Mouse (Mus musculus): ENCODE results near the gene Acoxl. TPM values are rescaled to one million over a fixed set of nuclear protein-coding genes. Genes with fewer than 3 reads are reported as not detected.

Gene Acoxl
- total RNA-seq, 2 experiments from 2014 or later: not detected

DNA sequence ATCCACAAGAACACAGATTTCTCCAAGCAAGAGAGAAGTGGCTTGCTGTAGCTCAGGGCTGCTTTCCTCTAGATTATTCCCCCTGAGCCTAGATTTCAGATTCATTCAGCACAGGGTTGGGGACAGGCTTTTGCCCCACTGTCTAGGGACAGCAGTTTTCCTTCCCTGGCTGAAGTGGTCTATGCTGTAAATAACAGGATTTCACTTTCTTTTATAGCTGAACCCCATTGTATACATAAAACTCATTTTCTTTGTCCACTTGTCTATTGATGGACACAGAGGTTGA lies 182.2 kb downstream of the Acoxl start:
- DNase-seq (ENCODE audit: extremely low spot score in 1 of 2, low spot score in 1 of 2): no peak

GRCm38 (mm10) chr2:128023855-128024254 lies 185.2 kb downstream of the Acoxl start:
- DNase-seq (ENCODE audit: extremely low spot score in 1 of 2, low spot score in 1 of 2): no peak

- DNase-seq (ENCODE audit: extremely low spot score in 1 of 2, low spot score in 1 of 2): no peak
Measured at GRCm38 (mm10) chr2:128027696-128028095, 189.0 kb downstream of the Acoxl start.

DNA sequence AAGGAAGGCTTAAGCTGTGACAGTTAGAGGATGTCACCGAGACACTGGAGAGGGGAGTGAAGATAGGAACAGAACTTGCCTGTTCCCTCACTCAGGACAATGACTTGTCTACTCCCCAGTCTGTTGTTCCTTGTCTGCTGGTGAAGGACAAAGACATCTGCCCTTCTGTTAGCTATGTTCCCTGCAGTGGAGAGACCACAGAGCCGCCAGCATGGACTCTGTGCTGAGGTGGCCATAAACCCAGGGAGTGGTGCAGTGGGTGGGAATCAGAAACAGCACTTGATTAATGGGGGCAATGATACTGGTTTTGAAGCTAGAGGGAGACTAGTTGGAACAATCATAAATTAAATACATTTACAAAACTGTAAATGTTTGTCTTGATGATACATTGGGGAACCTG lies 191.3 kb downstream of the Acoxl start:
- DNase-seq (ENCODE audit: extremely low spot score in 1 of 2, low spot score in 1 of 2): no peak

GRCm38 (mm10) chr2:128032111-128032510 lies 193.4 kb downstream of the Acoxl start:
- DNase-seq (ENCODE audit: extremely low spot score in 1 of 2, low spot score in 1 of 2): no peak

GRCm38 (mm10) chr2:128033503-128033902 lies 194.8 kb downstream of the Acoxl start:
- DNase-seq (ENCODE audit: extremely low spot score in 1 of 2, low spot score in 1 of 2): no peak

- DNase-seq (ENCODE audit: extremely low spot score in 1 of 2, low spot score in 1 of 2): no peak
Measured at GRCm38 (mm10) chr2:128034066-128034665, 195.5 kb downstream of the Acoxl start.

DNA sequence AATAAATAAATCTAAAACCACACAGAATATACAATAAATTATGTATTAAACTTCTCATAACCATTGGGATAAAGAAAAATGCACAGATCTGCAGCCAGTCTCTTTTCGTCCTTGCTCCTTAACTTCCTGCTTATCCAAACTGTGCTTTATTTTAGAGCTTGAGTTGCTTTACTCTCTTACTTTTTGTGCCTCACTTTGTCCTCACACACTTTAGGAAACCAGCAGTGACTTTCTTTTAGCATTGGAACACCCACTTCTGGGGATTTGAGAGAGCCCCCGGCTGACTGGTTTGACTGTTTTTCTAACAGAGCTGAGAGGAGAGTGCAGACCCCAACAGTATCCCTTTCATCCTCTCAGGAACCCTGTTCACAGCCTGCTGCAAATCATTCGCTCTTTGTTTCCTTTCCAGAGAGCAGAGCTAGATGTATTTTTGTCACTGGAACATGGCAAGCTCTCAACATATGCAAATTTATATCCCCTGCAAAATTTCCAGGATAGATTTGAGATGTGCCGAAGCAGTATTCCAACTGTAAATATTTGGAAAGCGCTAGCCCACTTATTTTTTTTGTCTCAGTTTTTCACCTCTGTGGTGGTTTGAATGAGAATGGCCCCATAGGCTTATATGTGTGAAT lies 199.7 kb downstream of the Acoxl start:
- DNase-seq (ENCODE audit: extremely low spot score in 1 of 2, low spot score in 1 of 2): no peak

DNA sequence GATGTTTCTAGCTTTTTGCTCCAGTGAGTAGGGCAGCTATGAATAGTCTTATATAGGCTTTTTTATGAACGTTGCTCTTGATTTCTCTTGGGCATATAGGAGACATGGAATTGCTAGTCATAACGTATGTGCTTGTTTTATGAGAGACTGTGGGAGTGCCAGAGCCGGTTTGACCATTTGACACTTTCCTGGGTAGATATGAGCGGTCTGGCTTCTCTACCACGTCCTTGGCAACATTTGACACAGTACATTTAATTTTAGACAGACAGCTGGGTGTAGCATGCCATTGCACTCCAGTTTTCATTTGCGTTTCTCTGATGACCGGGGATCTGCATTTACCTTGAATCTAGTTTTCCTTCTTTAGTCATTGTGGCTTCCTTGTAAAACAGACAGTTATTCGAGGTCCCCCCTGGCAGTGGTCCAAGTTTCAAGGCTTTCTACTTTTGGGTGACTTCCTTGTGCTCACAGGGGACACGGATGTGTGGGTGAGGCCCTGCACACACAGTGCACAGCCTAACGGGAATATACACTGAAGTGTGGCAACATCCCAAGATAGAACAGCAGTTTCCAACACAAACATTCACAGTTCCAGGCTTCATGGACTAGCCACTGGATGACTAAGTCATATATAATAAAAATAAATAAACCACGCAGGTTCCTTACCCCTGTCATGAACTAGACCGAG lies 202.5 kb downstream of the Acoxl start:
- DNase-seq (ENCODE audit: extremely low spot score in 1 of 2, low spot score in 1 of 2): peak in 1 of 2 experiments; percentile 8

DNA sequence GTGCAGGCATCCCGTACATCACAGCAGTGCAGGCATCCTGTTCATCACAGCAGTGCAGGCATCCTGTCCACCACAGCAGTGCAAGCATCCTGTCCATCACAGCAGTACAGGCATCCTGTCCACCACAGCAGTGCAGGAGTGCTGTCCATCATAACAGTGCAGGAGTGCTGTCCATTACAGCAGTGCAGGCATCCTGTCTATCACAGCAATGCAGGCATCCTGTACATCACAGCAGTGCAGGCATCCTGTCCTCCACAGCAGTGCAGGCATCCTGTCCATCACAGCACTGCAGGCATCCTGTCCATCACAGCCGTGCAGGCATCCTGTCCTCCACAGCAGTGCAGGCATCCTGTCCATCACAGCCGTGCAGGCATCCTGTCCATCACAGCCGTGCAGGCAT lies 207.8 kb downstream of the Acoxl start:
- no peak for DNase-seq (ENCODE audit: extremely low spot score in 1 of 2, low spot score in 1 of 2)

- DNase-seq (ENCODE audit: extremely low spot score in 1 of 2, low spot score in 1 of 2): no peak
Measured at GRCm38 (mm10) chr2:128054905-128055304, 216.2 kb downstream of the Acoxl start.

- no peak for DNase-seq (ENCODE audit: extremely low spot score in 1 of 2, low spot score in 1 of 2)
Measured at GRCm38 (mm10) chr2:128057872-128058271, 219.2 kb downstream of the Acoxl start.

- no peak for DNase-seq (ENCODE audit: extremely low spot score in 1 of 2, low spot score in 1 of 2)
Measured at GRCm38 (mm10) chr2:128058627-128059026, 220.0 kb downstream of the Acoxl start.

DNA sequence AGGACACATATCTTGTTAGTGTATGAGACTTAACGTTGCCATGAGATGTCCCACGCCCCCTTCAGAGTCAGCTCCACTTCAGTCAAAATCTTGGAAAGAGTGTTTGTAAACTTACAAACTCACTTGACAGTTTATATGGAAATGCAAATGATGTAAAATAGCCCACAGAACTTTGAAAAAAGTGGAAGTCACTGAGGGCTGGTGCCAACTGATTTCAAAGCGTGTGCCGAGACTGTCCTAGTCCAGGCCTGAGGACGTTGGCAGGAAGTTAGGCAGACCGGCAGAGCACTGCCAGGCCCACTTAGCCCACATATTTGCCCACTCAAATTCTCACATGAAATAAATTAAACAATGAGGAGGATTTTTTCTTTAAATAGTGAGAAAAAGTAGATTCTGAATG lies 221.5 kb downstream of the Acoxl start:
- no peak for DNase-seq (ENCODE audit: extremely low spot score in 1 of 2, low spot score in 1 of 2)

GRCm38 (mm10) chr2:128060680-128061287 lies 222.1 kb downstream of the Acoxl start:
- no peak for DNase-seq (ENCODE audit: extremely low spot score in 1 of 2, low spot score in 1 of 2)

DNA sequence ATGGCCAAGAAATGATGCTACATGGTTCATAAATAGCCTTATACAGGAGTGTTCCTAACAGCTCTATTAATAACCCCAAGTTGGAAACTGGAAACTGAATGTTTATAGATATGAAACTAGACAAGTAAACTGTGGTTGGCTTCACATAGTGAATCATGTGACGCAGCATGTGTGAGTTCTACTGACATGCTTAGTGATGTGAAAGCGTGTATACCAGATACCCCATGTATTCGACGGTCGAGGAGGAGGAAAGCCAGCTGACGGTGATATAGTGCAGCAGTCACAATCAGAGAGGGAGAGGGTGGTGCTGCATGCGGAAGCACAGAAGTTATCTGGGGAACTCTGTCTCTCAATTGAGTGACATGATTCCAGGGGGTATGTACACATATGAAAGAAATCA lies 222.8 kb downstream of the Acoxl start:
- no peak for DNase-seq (ENCODE audit: extremely low spot score in 1 of 2, low spot score in 1 of 2)

GRCm38 (mm10) chr2:128062756-128063155 lies 224.1 kb downstream of the Acoxl start:
- DNase-seq (ENCODE audit: extremely low spot score in 1 of 2, low spot score in 1 of 2): no peak

DNA sequence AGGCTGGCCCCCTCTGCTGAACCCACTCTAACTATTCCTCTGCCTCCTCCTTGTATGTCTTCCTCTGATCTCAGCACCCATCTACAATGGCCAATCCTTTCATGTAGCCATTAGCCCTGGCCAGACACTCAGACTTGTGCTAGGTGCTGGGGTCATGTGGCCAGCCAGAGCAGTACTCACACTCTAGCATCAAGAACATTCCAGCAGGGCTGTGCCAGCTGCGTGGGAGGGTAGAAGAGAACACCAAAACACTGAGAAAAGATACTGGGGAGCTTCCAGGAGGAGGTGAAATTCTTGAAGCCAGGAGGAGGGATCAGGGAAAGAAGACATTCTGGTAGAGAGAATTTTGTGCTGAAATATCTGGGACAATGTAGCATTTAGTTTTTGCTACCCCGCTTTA lies 226.3 kb downstream of the Acoxl start:
- DNase-seq (ENCODE audit: extremely low spot score in 1 of 2, low spot score in 1 of 2): no peak

DNA sequence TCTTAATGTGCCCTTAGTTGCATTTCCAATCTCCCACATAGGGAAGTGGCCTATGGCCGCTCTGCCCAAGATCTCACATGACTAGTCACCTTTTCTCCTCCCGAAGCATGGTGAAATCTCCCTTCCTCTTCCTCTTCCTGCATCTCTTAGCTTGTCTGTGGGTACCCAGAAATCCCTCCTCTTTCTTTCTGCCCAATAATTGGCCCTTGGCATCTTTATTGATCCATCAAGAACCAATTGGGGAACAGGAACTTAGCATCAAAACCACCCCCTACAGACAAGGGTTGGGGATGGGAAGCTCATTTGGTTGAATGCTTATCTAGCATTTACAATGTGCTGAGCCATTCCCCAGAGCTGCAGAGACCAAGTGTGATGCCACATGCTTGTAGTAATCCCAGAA lies 226.9 kb downstream of the Acoxl start:
- no peak for DNase-seq (ENCODE audit: extremely low spot score in 1 of 2, low spot score in 1 of 2)

DNA sequence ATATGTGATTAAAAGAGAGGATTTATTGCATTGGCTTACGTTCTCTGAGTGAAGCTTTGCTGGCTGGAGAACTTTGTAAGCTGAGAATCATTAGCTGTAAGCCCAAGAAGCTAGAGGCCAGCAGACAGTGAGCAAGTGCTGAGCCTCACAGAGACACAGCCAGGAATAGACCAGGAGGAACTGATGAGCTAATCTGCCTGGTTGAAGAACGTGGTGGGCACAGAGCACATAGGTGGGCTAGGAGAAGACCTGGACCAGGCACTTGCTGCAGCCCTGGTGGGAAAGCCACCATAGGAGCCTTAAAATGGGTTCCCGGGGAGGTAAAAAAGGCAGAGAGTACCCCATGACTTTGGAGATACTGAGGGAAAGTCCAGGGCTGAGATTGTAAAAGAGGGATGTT lies 228.5 kb downstream of the Acoxl start:
- no peak for DNase-seq (ENCODE audit: extremely low spot score in 1 of 2, low spot score in 1 of 2)

- no peak for DNase-seq (ENCODE audit: extremely low spot score in 1 of 2, low spot score in 1 of 2)
Measured at GRCm38 (mm10) chr2:128067596-128067995, 228.9 kb downstream of the Acoxl start.

- no peak for DNase-seq (ENCODE audit: extremely low spot score in 1 of 2, low spot score in 1 of 2)
Measured at GRCm38 (mm10) chr2:128068176-128068575, 229.5 kb downstream of the Acoxl start.

Measured in layer of hippocampus, postnatal 25 days (tissue).